Mouse (Mus musculus): ENCODE measurements around the gene Spata21. TPM values are rescaled to one million over a fixed set of nuclear protein-coding genes. Genes with fewer than 3 reads are reported as not detected.

The Spata21 gene
- polyA plus RNA-seq, 1 experiment from 2014 or later: 0.26 TPM

- Histone ChIP-seq H3K27me3 (0 out of 2 replicates have a peak, but pooled peaks cover 3% of the 10 kb centered on the region), H3K4me1 (peaks cover 24% of the 10 kb centered on the region), H3K9me3 (no peaks in the 10 kb centered on the region), H3K4me2 (peak overlapping the region; percentile 85), H3K27ac (peak overlapping the region; percentile 84), H3K36me3 (replicated peaks) (no peaks in the 10 kb centered on the region), H3K4me3 (replicated peaks) (peak overlapping the region; percentile 95), H3K9ac (peak overlapping the region; percentile 96)
- peak; percentile 88 for ATAC-seq (ENCODE audit: low FRiP score)
- under 1% methylated on average over 66 of the region's 66 CpGs for WGBS
These were observed 60.1 kb downstream of the Spata21 start for GRCm38 (mm10) chr4:141148009-141148801.

- Histone ChIP-seq H3K27me3 (0 out of 2 replicates have a peak, but pooled peaks cover 2% of the 10 kb centered on the region), H3K36me3 (replicated peaks) (no peaks in the 10 kb centered on the region), H3K9me3 (no peaks in the 10 kb centered on the region), H3K27ac (no peak overlapping the region), H3K9ac (peak overlapping the region; percentile 96), H3K4me1 (peaks cover 26% of the 10 kb centered on the region), H3K4me3 (replicated peaks) (peak overlapping the region; percentile 95), H3K4me2 (peak overlapping the region; percentile 85)
- no peak for ATAC-seq (ENCODE audit: low FRiP score)
- WGBS: 22% methylated on average over 7 of the region's 7 CpGs
These were observed 61.0 kb downstream of the Spata21 start for GRCm38 (mm10) chr4:141149116-141149515.

GRCm38 (mm10) chr4:141157485-141157884, 69.4 kb downstream of the Spata21 start:
- H3K4me2 ChIP-seq: no peak overlapping the region
- no peak for ATAC-seq (ENCODE audit: low FRiP score)
- peaks cover 19% of the 10 kb centered on the region for H3K4me1 ChIP-seq
- H3K9me3 ChIP-seq: no peaks in the 10 kb centered on the region
- no peak overlapping the region for H3K9ac ChIP-seq
- no peak overlapping the region for H3K4me3 ChIP-seq (replicated peaks)
- no peak overlapping the region for H3K27ac ChIP-seq
- no peaks in the 10 kb centered on the region; the same call in 1 of the 2 replicates for H3K36me3 ChIP-seq (replicated peaks)
- WGBS: 90% methylated on average over 4 of the region's 4 CpGs
- H3K27me3 ChIP-seq: no peaks in the 10 kb centered on the region

- Histone ChIP-seq H3K4me3 (replicated peaks) (no peak overlapping the region), H3K27ac (no peak overlapping the region), H3K36me3 (replicated peaks) (no peaks in the 10 kb centered on the region; the same call in 1 of the 2 replicates), H3K4me2 (no peak overlapping the region), H3K4me1 (peaks cover 19% of the 10 kb centered on the region), H3K9me3 (no peaks in the 10 kb centered on the region), H3K9ac (no peak overlapping the region), H3K27me3 (no peaks in the 10 kb centered on the region)
- 91% methylated on average over 2 of the region's 2 CpGs for WGBS
- ATAC-seq (ENCODE audit: low FRiP score): no peak
These were observed 70.5 kb downstream of the Spata21 start for GRCm38 (mm10) chr4:141158609-141159008.

DNA sequence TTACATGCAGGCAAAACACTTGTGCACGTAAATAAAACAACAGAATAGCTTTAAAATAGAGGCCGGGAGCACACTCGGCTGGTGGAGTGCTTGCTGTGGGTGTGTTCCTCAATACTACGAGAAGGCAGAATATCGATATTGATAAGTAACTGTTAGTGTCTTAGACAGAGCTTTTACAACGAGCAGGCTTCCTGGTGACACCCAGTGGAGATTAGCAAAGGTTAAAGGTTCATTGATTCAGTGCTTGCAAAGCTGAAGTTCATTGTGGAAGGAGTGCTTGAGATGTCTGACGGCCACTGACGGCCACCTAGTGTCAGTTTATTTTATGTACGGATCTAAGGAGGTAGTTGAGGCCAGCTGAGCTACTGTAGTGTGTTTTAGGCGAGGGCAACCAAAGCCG, 71.0 kb downstream of the Spata21 start:
- Histone ChIP-seq H3K9ac (no peak overlapping the region), H3K4me1 (peaks cover 18% of the 10 kb centered on the region), H3K4me2 (no peak overlapping the region), H3K27me3 (no peaks in the 10 kb centered on the region), H3K36me3 (replicated peaks) (peaks cover 3% of the 10 kb centered on the region; the same call in 1 of the 2 replicates), H3K27ac (no peak overlapping the region), H3K4me3 (replicated peaks) (no peak overlapping the region), H3K9me3 (no peaks in the 10 kb centered on the region)
- WGBS: 63% methylated on average over 11 of the region's 11 CpGs
- ATAC-seq (ENCODE audit: low FRiP score): no peak

- H3K27me3 ChIP-seq: no peaks in the 10 kb centered on the region
- whole genome bisulfite sequencing: 81% methylated on average over 5 of the region's 5 CpGs
- no peak overlapping the region for H3K27ac ChIP-seq
- H3K4me2 ChIP-seq: no peak overlapping the region
- no peak overlapping the region for H3K4me3 ChIP-seq (replicated peaks)
- peaks cover 3% of the 10 kb centered on the region; the same call in 1 of the 2 replicates for H3K9me3 ChIP-seq
- peaks cover 13% of the 10 kb centered on the region for H3K4me1 ChIP-seq
- peaks cover 6% of the 10 kb centered on the region for H3K36me3 ChIP-seq (replicated peaks)
- 0 out of 2 replicates have a peak overlapping the region, but pooled peaks have one; percentile 12 for H3K9ac ChIP-seq
- ATAC-seq (ENCODE audit: low FRiP score): no peak
These were observed 71.5 kb downstream of the Spata21 start for GRCm38 (mm10) chr4:141159666-141160065.

DNA sequence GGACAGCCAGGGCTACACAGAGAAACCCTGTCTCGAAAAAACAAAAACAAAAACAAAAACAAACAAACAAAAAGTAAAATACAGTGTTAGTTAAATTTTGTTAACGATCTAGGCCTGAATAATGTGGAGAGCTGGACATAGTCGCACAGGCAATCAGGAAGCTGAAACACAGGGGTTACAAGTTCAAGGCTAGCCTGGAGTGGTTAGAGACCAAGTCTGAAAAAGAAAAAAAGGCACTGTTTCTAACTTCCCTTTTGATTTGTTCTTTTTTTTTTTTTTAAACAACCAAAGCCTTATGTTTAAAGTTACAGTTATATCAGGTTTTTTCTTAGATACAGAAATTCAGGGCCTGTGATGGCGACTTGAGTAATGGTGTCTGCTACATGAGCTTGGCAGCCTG, 72.1 kb downstream of the Spata21 start:
- Histone ChIP-seq H3K36me3 (replicated peaks) (peaks cover 8% of the 10 kb centered on the region), H3K9ac (no peak overlapping the region), H3K4me2 (no peak overlapping the region), H3K4me3 (replicated peaks) (no peak overlapping the region), H3K4me1 (peaks cover 13% of the 10 kb centered on the region), H3K9me3 (peaks cover 6% of the 10 kb centered on the region; the same call in 1 of the 2 replicates), H3K27me3 (no peaks in the 10 kb centered on the region), H3K27ac (no peak overlapping the region)
- WGBS: 89% methylated on average over 4 of the region's 4 CpGs
- ATAC-seq (ENCODE audit: low FRiP score): no peak

DNA sequence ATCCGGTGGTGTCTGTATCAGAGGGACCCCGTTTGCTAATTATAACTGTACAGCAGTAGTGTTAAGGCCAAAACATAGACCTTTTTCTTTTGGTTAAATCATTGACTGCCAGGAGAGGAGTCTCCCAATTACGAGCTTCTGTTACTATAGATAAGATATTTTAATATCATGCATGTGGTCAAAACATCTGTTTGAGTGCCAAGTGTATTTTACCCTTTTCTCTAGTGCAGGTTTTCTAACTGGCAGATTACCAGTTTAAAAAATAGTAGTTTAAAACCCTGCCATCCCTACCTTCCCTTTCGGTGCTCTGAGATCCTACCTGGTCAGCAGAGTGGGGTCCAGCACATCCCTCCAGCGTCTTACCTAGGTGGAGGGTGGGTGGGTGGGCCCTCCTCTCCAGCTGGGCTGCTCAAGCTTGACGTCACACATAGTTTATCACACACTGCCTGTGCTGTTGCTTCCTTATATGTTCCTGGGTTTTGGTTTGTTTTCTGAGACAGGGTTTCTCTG, 73.6 kb downstream of the Spata21 start:
- H3K27ac ChIP-seq: no peak overlapping the region
- H3K9me3 ChIP-seq: peaks cover 6% of the 10 kb centered on the region; the same call in 1 of the 2 replicates
- H3K4me2 ChIP-seq: no peak overlapping the region
- H3K9ac ChIP-seq: no peak overlapping the region
- H3K4me1 ChIP-seq: peaks cover 13% of the 10 kb centered on the region
- H3K27me3 ChIP-seq: no peaks in the 10 kb centered on the region
- ATAC-seq (ENCODE audit: low FRiP score): no peak
- WGBS: 97% methylated on average over 6 of the region's 6 CpGs
- peaks cover 13% of the 10 kb centered on the region for H3K36me3 ChIP-seq (replicated peaks)
- no peak overlapping the region for H3K4me3 ChIP-seq (replicated peaks)

Other genes starting within 250 kb of the Spata21 start
- 0.10 TPM in 1 of 2 replicates, not detected in the other for gene Padi1, start 242.6 kb upstream of the Spata21 start, polyA plus RNA-seq (2016; fragmentation: Nextera tagmentation; extraction: Ambion mirVana)
- 0.45 and 0.74 TPM in 2 replicates for gene Padi2, start 182.0 kb upstream of the Spata21 start, polyA plus RNA-seq (2016; fragmentation: Nextera tagmentation; extraction: Ambion mirVana)
- 380 and 396 TPM in 2 replicates for gene Sdhb, start 127.1 kb upstream of the Spata21 start, polyA plus RNA-seq (2016; fragmentation: Nextera tagmentation; extraction: Ambion mirVana)
- gene Atp13a2, start 101.5 kb upstream of the Spata21 start, polyA plus RNA-seq (2016; fragmentation: Nextera tagmentation; extraction: Ambion mirVana): 75.5 and 82.3 TPM in 2 replicates
- 250 and 275 TPM in 2 replicates for gene Mfap2, start 77.9 kb upstream of the Spata21 start, polyA plus RNA-seq (2016; fragmentation: Nextera tagmentation; extraction: Ambion mirVana)
- 15.4 and 17.4 TPM in 2 replicates for gene Crocc, start 27.8 kb upstream of the Spata21 start, polyA plus RNA-seq (2016; fragmentation: Nextera tagmentation; extraction: Ambion mirVana)
- gene Necap2, start 10.0 kb upstream of the Spata21 start, polyA plus RNA-seq (2016; fragmentation: Nextera tagmentation; extraction: Ambion mirVana): 52.7 and 56.8 TPM in 2 replicates
- 32.2 and 36.4 TPM in 2 replicates for gene Szrd1, start 51.4 kb downstream of the Spata21 start, polyA plus RNA-seq (2016; fragmentation: Nextera tagmentation; extraction: Ambion mirVana)
- gene Fbxo42, start 59.6 kb downstream of the Spata21 start, polyA plus RNA-seq (2016; fragmentation: Nextera tagmentation; extraction: Ambion mirVana): 24.7 and 26.9 TPM in 2 replicates
- 6.5 and 7.0 TPM in 2 replicates for gene Rsg1, start 125.6 kb downstream of the Spata21 start, polyA plus RNA-seq (2016; fragmentation: Nextera tagmentation; extraction: Ambion mirVana)
- 1.9 and 2.6 TPM in 2 replicates for gene Arhgef19, start 151.2 kb downstream of the Spata21 start, polyA plus RNA-seq (2016; fragmentation: Nextera tagmentation; extraction: Ambion mirVana)
- gene Epha2, start 212.9 kb downstream of the Spata21 start, polyA plus RNA-seq (2016; fragmentation: Nextera tagmentation; extraction: Ambion mirVana): 1.9 and 2.0 TPM in 2 replicates